ENCODE assay signal across 23 mouse cellular contexts in the genomic region with DNA sequence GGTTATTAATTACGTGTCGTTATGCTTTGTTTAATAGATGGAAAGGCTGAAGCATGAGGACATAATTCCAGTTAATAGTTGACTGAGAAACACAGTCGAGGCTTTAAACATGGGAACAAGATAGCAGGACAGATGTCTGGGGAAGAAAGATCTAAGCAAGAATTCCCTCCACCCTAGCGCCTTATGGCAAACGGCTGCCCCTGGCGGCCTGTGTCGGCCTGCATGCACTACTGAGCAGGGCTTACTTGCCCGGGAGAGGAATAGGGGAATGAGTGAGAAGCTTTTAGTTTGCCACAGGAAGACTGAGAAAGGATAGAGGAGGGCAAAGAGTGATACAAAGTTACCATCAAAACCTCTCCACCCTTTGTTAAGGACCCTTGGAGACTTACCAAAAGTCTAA. TPM values are rescaled to one million over a fixed set of nuclear protein-coding genes. Genes with fewer than 3 reads are reported as not detected.
DNase-seq lines count a peak whose midpoint lies in the region; ATAC-seq and TF ChIP-seq lines count a peak whose summit lies in the region.
"Had no signal": no experiment of that assay in that cellular context is flagged by ENCODE, and none has a peak within 500 bp of the region (broad histone marks: within the 10 kb centered on the region; RNA-seq: fewer than 3 reads in every experiment).

No protein-coding gene starts in this region.

- no peak overlapping the region for H3K9ac ChIP-seq in kidney, embryonic 14.5 days (ENCODE audit: low read depth, low read length)
- H3K9ac ChIP-seq in MEL (ENCODE audit: control insufficient read depth, low read depth, low read length, poor library complexity, severe bottlenecking), result no peak overlapping the region
- no peak overlapping the region for H3K9ac ChIP-seq in hindbrain, embryonic 11.5 days (ENCODE audit: low read depth, low read length)
- H3K9ac ChIP-seq: forebrain, embryonic 15.5 days; heart, embryonic 12.5 days; hindbrain, embryonic 12.5 days; liver, embryonic 15.5 days; neural tube, embryonic 12.5 days had no signal

- no peak for TF ChIP-seq EP300 in MEL (IDR thresholded peaks at IDR 0.05; ENCODE audit: low read depth in 1 of 2, low read length in 2 of 2)

- no peak overlapping the region for H3K4me2 ChIP-seq in kidney, embryonic 14.5 days (replicated peaks; ENCODE audit: low read depth, low read length)
- no peak overlapping the region for H3K4me2 ChIP-seq in hindbrain, embryonic 11.5 days (replicated peaks; ENCODE audit: low read depth, low read length)
- H3K4me2 ChIP-seq: forebrain, embryonic 15.5 days; heart, embryonic 12.5 days; hindbrain, embryonic 12.5 days; liver, embryonic 15.5 days; neural tube, embryonic 12.5 days had no signal

- 53% methylated on average over 8 of the region's 8 CpGs for WGBS in kidney, embryonic 14.5 days
- 82% methylated on average over 8 of the region's 8 CpGs for whole genome bisulfite sequencing in hindbrain, embryonic 11.5 days

- no peak for TF ChIP-seq RAD21 in MEL (IDR thresholded peaks at IDR 0.05; ENCODE audit: low read depth, low read length)

- peaks cover 4% of the 10 kb centered on the region; the same call in 1 of the 2 replicates for H3K4me1 ChIP-seq in kidney, embryonic 14.5 days (ENCODE audit: control insufficient read depth, insufficient read depth, low read length)
- peaks cover 25 to 62% of the 10 kb centered on the region in 2 experiments for H3K4me1 ChIP-seq in MEL (ENCODE audit: control insufficient read depth in 1 of 2, insufficient read depth in 2 of 2, low read length in 2 of 2)
- H3K4me1 ChIP-seq in bone marrow macrophage, adult 2 months (ENCODE audit: control insufficient read depth, insufficient read depth, low read length), result peaks cover 69% of the 10 kb centered on the region
- H3K4me1 ChIP-seq in hindbrain, embryonic 11.5 days (replicated peaks; ENCODE audit: control insufficient read depth, insufficient read depth, low read length), result no peaks in the 10 kb centered on the region
- H3K4me1 ChIP-seq: neural tube, embryonic 12.5 days had no signal

- H3K9me3 ChIP-seq in kidney, embryonic 14.5 days (ENCODE audit: control insufficient read depth, low read length), result peaks cover 10% of the 10 kb centered on the region; the same call in 1 of the 2 replicates
- no peaks in the 10 kb centered on the region for H3K9me3 ChIP-seq in MEL (replicated peaks; ENCODE audit: insufficient read depth, low read length)
- H3K9me3 ChIP-seq in hindbrain, embryonic 11.5 days (ENCODE audit: control insufficient read depth, low read length), result no peaks in the 10 kb centered on the region
- H3K9me3 ChIP-seq: forebrain, embryonic 15.5 days; hindbrain, embryonic 12.5 days; limb, embryonic 10.5 days; liver, embryonic 15.5 days; neural tube, embryonic 12.5 days had no signal

- TF ChIP-seq CTCF in MEL (IDR thresholded peaks at IDR 0.05 in 2 of 3, conservative IDR thresholded peaks at IDR 0.05 in 1 of 3; ENCODE audit: control insufficient read depth in 1 of 3, insufficient read depth in 1 of 3, low read depth in 2 of 3, low read length in 3 of 3, poor library complexity in 1 of 3, severe bottlenecking in 1 of 3), result no peak
- no peak for TF ChIP-seq CTCF in bone marrow macrophage, adult 2 months (IDR thresholded peaks at IDR 0.05; ENCODE audit: low read depth, low read length)

- no peak for TF ChIP-seq POLR2A in MEL (IDR thresholded peaks at IDR 0.05; ENCODE audit: control insufficient read depth in 1 of 2, insufficient read depth in 1 of 2, low read depth in 1 of 2, low read length in 2 of 2, poor library complexity in 1 of 2)
- no peak for TF ChIP-seq POLR2A in bone marrow macrophage, adult 2 months (IDR thresholded peaks at IDR 0.05; ENCODE audit: borderline replicate concordance, low read depth, low read length)

- peak; percentile 41 for DNase-seq in kidney, adult 9 months
- DNase-seq in MEL (ENCODE audit: low read depth, low spot score), result peak; percentile 11
- peak; percentile 42 to 76 for DNase-seq in kidney, postnatal 36 days
- DNase-seq in hindbrain, embryonic 11.5 days (ENCODE audit: low spot score), result no peak
- no peak for DNase-seq in left cerebral cortex, adult 8-10 months (ENCODE audit: low spot score in 2 of 2)
- DNase-seq: adrenal gland, postnatal 25 days; cerebellum, adult 11 months; cerebellum, adult 9-11 months; heart, postnatal 10 days; liver; midbrain, embryonic 14.5 days; retina, postnatal 1 day; right cerebral cortex, postnatal 25 days; thymus, postnatal 36 days had no signal

- H3K4me3 ChIP-seq in kidney, embryonic 14.5 days (ENCODE audit: low read length), result no peak overlapping the region
- no peak overlapping the region for H3K4me3 ChIP-seq in MEL (ENCODE audit: control insufficient read depth in 1 of 2, insufficient read depth in 1 of 2, low read depth in 2 of 2, low read length in 2 of 2)
- H3K4me3 ChIP-seq in bone marrow macrophage, adult 2 months (ENCODE audit: insufficient read depth, low read length), result no peak overlapping the region
- no peak overlapping the region for H3K4me3 ChIP-seq in hindbrain, embryonic 11.5 days (ENCODE audit: low read depth, low read length)
- H3K4me3 ChIP-seq: embryonic facial prominence, embryonic 10.5 days; forebrain, embryonic 15.5 days; heart, embryonic 12.5 days; hindbrain, embryonic 12.5 days; limb, embryonic 10.5 days; liver, embryonic 15.5 days; neural tube, embryonic 12.5 days had no signal

- H3K27ac ChIP-seq in kidney, embryonic 14.5 days (ENCODE audit: low read depth, low read length), result no peak overlapping the region
- no peak overlapping the region for H3K27ac ChIP-seq in MEL (ENCODE audit: control insufficient read depth, low read depth, low read length)
- peak overlapping the region; percentile 84 for H3K27ac ChIP-seq in bone marrow macrophage, adult 2 months (ENCODE audit: insufficient read depth, low read depth, low read length)
- H3K27ac ChIP-seq in hindbrain, embryonic 11.5 days (ENCODE audit: low read depth, low read length), result no peak overlapping the region
- H3K27ac ChIP-seq: embryonic facial prominence, embryonic 10.5 days; forebrain, embryonic 15.5 days; hindbrain, embryonic 12.5 days; limb, embryonic 10.5 days; liver, embryonic 15.5 days; neural tube, embryonic 12.5 days had no signal

- no peaks in the 10 kb centered on the region for H3K27me3 ChIP-seq in kidney, embryonic 14.5 days (ENCODE audit: control insufficient read depth, insufficient read depth, low read length)
- no peaks in the 10 kb centered on the region for H3K27me3 ChIP-seq in MEL (ENCODE audit: control insufficient read depth in 1 of 2, insufficient read depth in 2 of 2, low read length in 2 of 2)
- H3K27me3 ChIP-seq in hindbrain, embryonic 11.5 days (ENCODE audit: control insufficient read depth, insufficient read depth, low read length), result no peaks in the 10 kb centered on the region
- H3K27me3 ChIP-seq: forebrain, embryonic 15.5 days; heart, embryonic 12.5 days; neural tube, embryonic 12.5 days had no signal

- H3K36me3 ChIP-seq in kidney, embryonic 14.5 days (ENCODE audit: control insufficient read depth, insufficient read depth, low read length), result no peaks in the 10 kb centered on the region
- peaks cover 30 to 77% of the 10 kb centered on the region in 2 experiments for H3K36me3 ChIP-seq in MEL (ENCODE audit: control insufficient read depth in 1 of 2, insufficient read depth in 2 of 2, low read length in 2 of 2)
- no peaks in the 10 kb centered on the region for H3K36me3 ChIP-seq in hindbrain, embryonic 11.5 days (ENCODE audit: control insufficient read depth, insufficient read depth, low read length)
- H3K36me3 ChIP-seq: embryonic facial prominence, embryonic 10.5 days; forebrain, embryonic 15.5 days; hindbrain, embryonic 12.5 days; limb, embryonic 10.5 days; liver, embryonic 15.5 days; neural tube, embryonic 12.5 days had no signal

- H3K79me2 ChIP-seq in MEL (ENCODE audit: control insufficient read depth, insufficient read depth, low read length, poor library complexity), result peaks cover 90% of the 10 kb centered on the region

- ATAC-seq in kidney, embryonic 14.5 days (ENCODE audit: low FRiP score, low TSS enrichment), result no peak
- no peak for ATAC-seq in hindbrain, embryonic 11.5 days (ENCODE audit: low FRiP score)
- ATAC-seq: forebrain, embryonic 15.5 days had no signal

TF ChIP-seq in MEL, 35 proteins besides CTCF, POLR2A, EP300 and RAD21 (continues in another document):
- TF ChIP-seq ETS1 (IDR thresholded peaks at IDR 0.05; ENCODE audit: low read depth, low read length), result no peak
- no peak for TF ChIP-seq POLR2AphosphoS5 (IDR thresholded peaks at IDR 0.05; ENCODE audit: borderline replicate concordance, low read depth, low read length)
- TF ChIP-seq ZKSCAN1 (IDR thresholded peaks at IDR 0.05; ENCODE audit: low read depth, low read length), result no peak
- TF ChIP-seq TBP (IDR thresholded peaks at IDR 0.05; ENCODE audit: low read depth, low read length), result no peak
- no peak for TF ChIP-seq POLR2AphosphoS2 (IDR thresholded peaks at IDR 0.05; ENCODE audit: low read length)
- TF ChIP-seq NRF1 (IDR thresholded peaks at IDR 0.05; ENCODE audit: insufficient read depth, low read depth, low read length, poor library complexity, severe bottlenecking), result no peak
- no peak for TF ChIP-seq MAZ (IDR thresholded peaks at IDR 0.05; ENCODE audit: low read depth, low read length)
- no peak for TF ChIP-seq USF2 (IDR thresholded peaks at IDR 0.05; ENCODE audit: borderline replicate concordance in 1 of 2, insufficient read depth in 1 of 2, low read depth in 1 of 2, low read length in 2 of 2)
- TF ChIP-seq TCF12 (IDR thresholded peaks at IDR 0.05; ENCODE audit: low read depth, low read length), result no peak
- no peak for TF ChIP-seq GATA1 (IDR thresholded peaks at IDR 0.05; ENCODE audit: low read depth, low read length)

RNA-seq across cellular contexts. Expression of gene Tec, which starts 7.4 kb away (rescaled TPM):
- 7.8 and 8.9 TPM in 2 replicates for polyA plus RNA-seq in kidney, embryonic 14.5 days (2014; fragmentation: Nextera tagmentation; extraction: Ambion mirVana)
- 44.8 and 57.4 TPM in 2 replicates for total RNA-seq in MEL (2012; rRNA removed)
- polyA plus RNA-seq in MEL (2012; ENCODE audit: insufficient read depth in 1 of 2, insufficient read length in 2 of 2, low read depth in 1 of 2, low replicate concordance in 2 of 2, missing spikeins in 1 of 2), result 10 to 100 TPM in 1 of 2 experiments, not detected in 1; 61.1 TPM
- 68.4 and 71.7 TPM in 2 replicates for polyA plus RNA-seq in bone marrow macrophage, adult 2 months (2012; ENCODE audit: insufficient read depth, insufficient read length, missing spikeins)
- 5.3 and 5.4 TPM in 2 replicates for polyA plus RNA-seq in hindbrain, embryonic 11.5 days (2014; fragmentation: Nextera tagmentation; extraction: Ambion mirVana)
- 1 to 10 TPM; 2.4 to 6.6 (median 3.9) TPM for total RNA-seq in left cerebral cortex, adult 8-10 months (2022)

RNA-seq across cellular contexts. Expression of gene Slain2, which starts 53.2 kb away (rescaled TPM):
- 18.4 and 25.3 TPM in 2 replicates for polyA plus RNA-seq in kidney, embryonic 14.5 days (2014; fragmentation: Nextera tagmentation; extraction: Ambion mirVana)
- 18.8 and 18.9 TPM in 2 replicates for total RNA-seq in MEL (2012; rRNA removed)
- polyA plus RNA-seq in MEL (2012; ENCODE audit: insufficient read depth in 1 of 2, insufficient read length in 2 of 2, low read depth in 1 of 2, low replicate concordance in 2 of 2, missing spikeins in 1 of 2), result 10 to 100 TPM; 29.9 to 42.9 TPM
- 34.1 and 39.0 TPM in 2 replicates for polyA plus RNA-seq in bone marrow macrophage, adult 2 months (2012; ENCODE audit: insufficient read depth, insufficient read length, missing spikeins)
- 26.4 and 26.7 TPM in 2 replicates for polyA plus RNA-seq in hindbrain, embryonic 11.5 days (2014; fragmentation: Nextera tagmentation; extraction: Ambion mirVana)
- 10 to 100 TPM; 22.9 to 30.2 (median 24.6) TPM for total RNA-seq in left cerebral cortex, adult 8-10 months (2022)

Comparison
In these comparisons a context has a peak if more than half of its experiments do, and no peak if none do; other contexts are left out.
1. DNase-seq: peak in kidney, adult 9 months (single experiment), MEL (single experiment) and kidney, postnatal 36 days (2 of 2); none in hindbrain, embryonic 11.5 days (single experiment) and left cerebral cortex, adult 8-10 months (0 of 2).